Mouse (Mus musculus): ENCODE results near the gene Gipc1. TPM values are rescaled to one million over a fixed set of nuclear protein-coding genes. Genes with fewer than 3 reads are reported as not detected.
A peak's percentile ranks its signal among the peaks of the same experiment; 100 is the strongest.

Gipc1 gene
- 10 to 100 TPM; 52.1 to 59.2 TPM for total RNA-seq (2021)
- long read RNA-seq, transcript Gipc1-201 (7 exons, 1,522 nt) = major isoform, 95 of 124 reads
- long read RNA-seq, partial matches to known transcripts = 23 of 124 reads
- long read RNA-seq, other reads (novel, unspliced or antisense) = 6 of 124 reads

DNA sequence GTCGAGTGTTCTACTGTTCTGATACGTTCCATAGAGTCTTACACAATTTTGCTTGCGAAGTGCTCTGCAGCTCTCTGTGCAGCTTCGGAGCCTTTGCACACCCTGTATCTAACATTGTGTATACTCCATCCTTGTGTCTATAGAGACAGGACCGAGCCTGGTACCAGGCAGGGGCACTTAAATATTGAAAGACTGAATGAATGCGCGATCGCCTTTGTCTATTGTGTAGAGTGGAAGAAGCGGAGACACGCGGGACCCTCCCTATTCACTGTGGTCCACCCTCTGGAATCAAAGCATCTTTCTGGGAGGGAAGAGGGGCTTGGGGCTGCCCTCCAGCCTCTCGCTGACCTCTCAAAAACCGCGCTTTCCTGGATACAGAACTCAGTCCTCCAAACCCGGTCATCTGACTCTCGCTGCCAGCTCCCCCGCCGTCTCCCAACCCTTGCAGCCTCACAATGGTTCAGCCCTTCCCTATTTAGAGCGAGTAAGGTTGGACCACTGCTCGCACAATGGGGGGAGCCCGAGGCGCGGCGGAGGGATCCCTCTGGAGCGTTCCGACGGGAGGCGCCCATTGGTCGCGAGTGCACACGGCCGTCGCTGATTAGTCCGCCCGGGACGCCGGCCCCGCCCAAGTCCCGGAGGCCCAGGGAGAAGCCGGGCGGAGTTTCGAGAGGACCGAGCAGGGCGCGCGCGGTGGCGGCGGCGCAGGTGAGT lies at the start of gene Gipc1:
Gipc1 (plus strand) TSS at position 648 of the 714 bp plus-strand sequence.
- peak; percentile 97 to 98 for DNase-seq (ENCODE audit: low spot score in 2 of 2)

DNA sequence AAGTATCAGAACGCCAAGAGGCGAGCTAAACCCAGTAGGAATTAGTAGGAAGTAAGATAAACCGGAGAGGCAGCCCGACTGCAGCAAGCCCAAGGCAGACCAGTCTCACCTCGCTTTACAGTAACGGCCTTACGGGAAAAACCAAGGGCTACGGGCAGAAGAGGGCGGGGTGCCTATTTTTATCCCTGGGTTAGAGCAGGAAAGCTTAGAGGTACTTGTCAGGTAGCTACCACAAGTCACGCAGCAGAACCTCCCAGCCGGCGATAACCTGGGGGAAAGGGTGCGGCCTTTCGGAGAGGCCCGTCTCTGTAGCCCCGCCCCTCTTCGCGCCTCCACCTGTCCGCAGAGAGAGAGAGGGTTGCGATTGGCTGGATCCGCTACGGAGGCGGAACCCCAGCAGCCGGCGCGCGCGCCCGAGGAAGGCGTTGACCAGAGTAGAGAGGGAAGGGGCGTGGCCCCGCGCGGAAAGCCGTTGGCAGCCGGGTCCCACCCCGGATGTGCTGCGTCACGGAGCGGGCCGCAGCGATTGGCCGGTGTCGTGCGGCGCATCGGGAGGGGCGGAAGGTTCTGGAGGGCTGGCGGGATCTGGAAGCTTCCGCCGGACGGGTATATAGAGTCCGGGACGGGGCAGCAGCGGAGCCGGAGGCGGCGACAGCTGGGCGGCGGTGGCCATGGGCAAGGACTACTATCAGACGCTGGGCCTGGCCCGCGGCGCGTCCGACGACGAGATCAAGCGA lies 44.6 kb upstream of the Gipc1 start, which contains the start of the genes Tecr and Dnajb1:
Tecr (minus strand) TSS at position 311 of the 737 bp plus-strand sequence.
Dnajb1 (plus strand) TSS at position 533 of the 737 bp plus-strand sequence.
- peak; percentile 99 for DNase-seq (ENCODE audit: low spot score in 2 of 2)

GRCm38 (mm10) chr8:83608398-83608829 lies 44.1 kb upstream of the Gipc1 start:
- peak; percentile 81 to 88 for DNase-seq (ENCODE audit: low spot score in 2 of 2)

GRCm38 (mm10) chr8:83609086-83609485 lies 43.4 kb upstream of the Gipc1 start:
- DNase-seq (ENCODE audit: low spot score in 2 of 2) = peak in 1 of 2 experiments; percentile 51

DNA sequence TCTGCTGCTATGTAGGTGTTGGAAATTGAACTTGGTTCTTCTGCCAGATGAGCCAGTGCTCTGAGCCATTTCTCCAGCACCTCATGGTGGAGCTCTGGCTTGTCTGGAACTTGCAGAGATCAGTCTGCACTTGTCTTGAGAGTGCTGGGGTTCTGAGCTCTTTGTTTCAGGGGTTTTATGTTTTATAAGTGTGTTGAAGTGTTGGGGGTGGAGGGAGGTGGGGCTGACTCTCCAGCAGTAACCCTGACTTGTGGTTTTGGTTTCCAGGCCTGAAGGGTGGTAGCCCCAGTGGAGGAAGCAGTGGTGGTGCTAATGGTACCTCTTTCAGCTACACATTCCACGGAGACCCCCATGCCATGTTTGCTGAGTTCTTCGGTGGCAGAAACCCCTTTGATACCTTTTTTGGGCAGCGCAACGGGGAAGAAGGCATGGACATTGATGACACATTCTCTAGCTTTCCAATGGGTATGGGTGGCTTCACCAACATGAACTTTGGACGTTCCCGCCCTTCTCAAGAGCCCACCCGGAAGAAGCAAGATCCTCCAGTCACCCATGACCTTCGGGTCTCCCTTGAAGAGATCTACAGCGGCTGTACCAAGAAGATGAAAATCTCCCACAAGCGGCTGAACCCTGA lies 42.8 kb upstream of the Gipc1 start:
- DNase-seq (ENCODE audit: low spot score in 2 of 2) = no peak

GRCm38 (mm10) chr8:83611921-83612320 lies 40.6 kb upstream of the Gipc1 start:
- DNase-seq (ENCODE audit: low spot score in 2 of 2) = no peak

DNA sequence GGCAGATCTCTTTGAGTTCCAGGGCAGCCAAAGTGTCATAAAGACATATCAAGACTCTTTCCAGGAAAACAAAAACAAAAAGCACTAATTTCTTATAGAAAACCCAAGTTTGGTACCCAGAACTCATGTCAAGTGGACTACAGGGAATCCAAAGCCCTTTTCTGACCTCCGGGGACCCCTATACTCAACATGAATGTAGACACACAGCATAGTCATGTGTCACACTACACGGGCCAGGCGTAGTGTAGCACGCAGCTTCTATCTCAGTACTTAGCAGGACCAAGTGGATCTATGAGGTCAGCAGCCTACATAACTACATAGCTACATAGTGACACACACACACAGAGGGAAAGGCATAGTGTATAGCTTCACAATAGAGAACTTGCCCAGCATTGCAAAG lies 38.8 kb upstream of the Gipc1 start:
- DNase-seq (ENCODE audit: low spot score in 2 of 2) = no peak

DNA sequence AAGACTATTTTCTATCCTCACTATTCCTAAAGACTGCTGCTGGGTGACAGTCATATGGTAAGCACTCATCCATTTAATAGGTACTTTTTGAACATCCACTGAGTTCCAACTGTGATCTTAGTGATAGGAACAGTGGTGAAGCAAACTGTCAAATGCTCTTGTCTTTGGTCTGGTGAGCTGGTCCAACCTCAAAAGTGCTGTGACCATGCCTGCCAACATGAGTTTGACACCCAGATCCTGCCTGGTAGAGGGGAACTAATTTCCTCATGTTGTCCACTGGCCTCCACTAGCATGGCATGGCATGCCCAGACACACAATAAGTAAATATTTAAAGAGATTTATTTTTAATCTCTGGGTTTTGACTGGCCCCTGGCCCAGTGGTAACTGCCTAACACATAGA lies 35.9 kb upstream of the Gipc1 start:
- DNase-seq (ENCODE audit: low spot score in 2 of 2) = no peak

GRCm38 (mm10) chr8:83617111-83617510 lies 35.4 kb upstream of the Gipc1 start:
- no peak for DNase-seq (ENCODE audit: low spot score in 2 of 2)

- DNase-seq (ENCODE audit: low spot score in 2 of 2) = no peak
Measured at GRCm38 (mm10) chr8:83618566-83618965, 33.9 kb upstream of the Gipc1 start.

DNA sequence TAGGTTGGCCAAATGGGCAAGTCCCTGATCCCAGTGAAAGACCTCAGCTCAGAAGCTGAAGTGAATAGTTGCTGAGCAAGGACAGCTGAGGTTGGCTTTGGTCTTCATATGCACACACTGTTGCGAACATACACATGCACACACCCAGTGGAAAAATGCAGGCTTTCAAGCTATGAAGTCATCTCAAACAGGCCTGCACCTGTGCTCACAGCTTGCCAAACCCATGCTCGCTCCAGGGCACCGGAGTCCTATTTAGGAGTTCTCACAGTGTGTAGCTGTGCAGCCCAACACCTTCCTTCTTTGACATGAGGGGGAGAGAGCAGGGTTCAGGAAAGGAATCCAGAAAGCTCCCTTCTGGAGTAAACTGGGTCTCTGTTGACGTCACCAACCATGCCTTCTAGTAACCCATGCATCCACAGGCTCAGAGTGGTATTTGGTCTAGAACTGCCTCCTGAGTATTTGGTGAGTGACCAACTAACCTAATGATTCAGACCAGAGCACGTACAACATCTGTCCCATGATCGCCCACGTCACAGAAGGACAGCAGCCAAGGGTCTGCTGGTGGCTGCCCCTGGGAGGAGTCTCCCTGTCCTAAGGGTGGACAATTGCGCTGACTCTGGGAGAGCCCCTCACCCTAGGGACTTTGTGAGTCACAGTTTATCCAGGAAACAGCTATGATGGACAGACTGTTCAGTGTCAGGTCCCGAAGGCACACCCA lies 32.8 kb upstream of the Gipc1 start:
- no peak for DNase-seq (ENCODE audit: low spot score in 2 of 2)

GRCm38 (mm10) chr8:83621691-83622388 lies 30.6 kb upstream of the Gipc1 start:
- no peak for DNase-seq (ENCODE audit: low spot score in 2 of 2)

DNA sequence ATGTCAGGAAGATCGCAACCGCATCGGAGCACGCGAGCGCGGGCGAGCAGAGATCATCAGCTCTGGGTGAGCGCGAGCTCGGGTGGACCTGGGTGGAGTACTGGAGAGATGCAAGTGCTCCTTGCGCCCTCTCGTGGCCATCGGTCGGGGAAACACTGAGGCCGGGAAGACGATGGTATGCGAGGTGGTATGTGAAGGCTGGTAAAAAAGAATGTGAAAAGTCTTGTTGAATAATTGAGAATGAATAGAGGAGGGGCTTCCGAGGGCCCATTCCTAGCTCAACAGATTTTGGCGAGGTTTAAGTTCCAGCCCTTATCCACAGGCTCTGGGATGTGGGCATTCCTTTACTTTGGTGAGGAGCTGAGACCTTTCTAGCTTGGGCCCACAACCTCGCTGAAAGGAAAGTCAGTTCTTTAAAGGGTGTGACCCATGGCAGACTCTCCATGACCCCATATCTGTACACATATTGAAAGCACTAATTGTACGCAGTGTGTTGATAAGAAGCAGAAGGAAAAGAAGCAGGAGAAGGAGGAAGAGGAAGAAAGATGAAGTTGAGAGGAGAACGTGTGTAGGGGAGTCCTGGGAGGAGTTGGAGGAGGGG lies 30.0 kb upstream of the Gipc1 start:
- peak; percentile 87 to 97 for DNase-seq (ENCODE audit: low spot score in 2 of 2)

- DNase-seq (ENCODE audit: low spot score in 2 of 2) = no peak
Measured at GRCm38 (mm10) chr8:83623549-83623948, 28.9 kb upstream of the Gipc1 start.

DNA sequence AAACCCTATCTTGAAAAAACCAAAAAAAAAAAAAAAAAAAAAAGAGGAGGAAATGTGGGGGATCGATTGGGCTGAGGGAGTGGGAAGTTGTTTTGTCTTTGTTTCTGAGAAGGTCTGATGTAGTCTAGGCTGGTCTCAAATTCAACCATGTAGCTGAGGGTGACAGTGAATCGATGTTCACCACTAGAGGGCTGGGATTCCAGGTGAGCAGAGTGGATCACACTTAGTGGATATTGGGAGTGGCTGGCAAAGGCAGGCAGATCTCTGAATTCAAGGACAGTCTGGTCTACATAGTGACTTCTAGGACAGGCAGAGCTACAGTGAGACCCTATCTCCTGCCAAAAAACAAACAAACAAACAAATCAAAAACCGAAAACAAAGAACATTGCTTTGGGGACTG lies 27.7 kb upstream of the Gipc1 start:
- no peak for DNase-seq (ENCODE audit: low spot score in 2 of 2)

DNA sequence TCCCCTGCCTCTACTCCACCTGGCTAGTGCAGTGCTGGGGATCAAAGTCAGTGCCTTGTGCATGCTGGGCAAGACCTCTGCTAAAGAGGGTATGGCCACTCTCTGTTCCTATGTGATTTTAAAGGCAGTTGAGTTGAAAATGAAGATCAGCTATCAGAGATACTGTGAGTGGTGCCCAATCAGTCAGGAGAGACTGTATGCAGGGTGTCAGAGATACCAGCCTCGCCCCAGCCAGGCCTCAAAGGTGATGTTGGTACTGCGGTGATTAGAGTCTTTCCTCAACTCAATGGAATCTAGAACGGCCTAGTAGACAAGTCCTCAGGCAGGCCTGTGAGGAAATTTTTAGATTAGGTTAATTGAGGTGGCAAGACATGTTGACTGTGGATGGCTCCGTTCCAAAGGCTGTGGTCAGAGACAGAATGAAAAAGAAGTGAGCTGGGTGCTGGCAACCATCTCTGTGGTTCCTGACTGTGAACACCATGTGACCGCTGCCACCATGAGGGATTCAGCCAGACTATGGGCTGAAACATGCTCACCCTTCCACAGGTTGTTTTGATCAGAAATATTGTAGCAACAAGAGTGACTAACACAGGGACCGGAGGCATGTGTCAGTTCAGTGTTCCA lies 26.7 kb upstream of the Gipc1 start:
- no peak for DNase-seq (ENCODE audit: low spot score in 2 of 2)

DNA sequence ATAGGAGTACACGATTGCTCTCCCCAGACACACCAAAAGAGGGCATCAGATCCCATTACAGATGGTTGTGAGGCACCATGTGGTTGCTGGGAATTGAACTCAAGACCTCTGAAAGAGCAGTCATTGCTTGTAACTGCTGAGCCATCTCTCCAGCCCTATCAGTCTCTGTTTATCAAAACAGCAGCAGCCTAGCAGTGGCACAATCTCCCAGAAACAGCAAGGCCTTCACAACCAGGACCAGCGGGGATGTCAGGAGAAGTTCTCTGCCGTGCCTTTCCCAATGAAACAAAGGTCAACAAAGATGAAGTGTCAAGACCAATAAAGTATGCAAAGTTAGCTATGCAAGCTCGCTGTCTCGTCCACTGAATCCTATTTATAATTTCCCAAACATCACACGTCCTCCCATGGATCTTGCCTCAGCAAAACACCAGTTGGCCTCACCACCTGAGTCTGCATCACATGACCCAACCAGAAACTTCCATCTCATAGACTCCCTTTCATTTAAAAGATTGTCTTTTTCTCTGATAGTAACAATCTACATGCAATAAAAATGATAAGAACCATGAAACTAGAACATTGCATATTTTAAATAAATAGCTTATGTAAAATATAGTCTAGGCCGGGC lies 20.3 kb upstream of the Gipc1 start:
- no peak for DNase-seq (ENCODE audit: low spot score in 2 of 2)

DNA sequence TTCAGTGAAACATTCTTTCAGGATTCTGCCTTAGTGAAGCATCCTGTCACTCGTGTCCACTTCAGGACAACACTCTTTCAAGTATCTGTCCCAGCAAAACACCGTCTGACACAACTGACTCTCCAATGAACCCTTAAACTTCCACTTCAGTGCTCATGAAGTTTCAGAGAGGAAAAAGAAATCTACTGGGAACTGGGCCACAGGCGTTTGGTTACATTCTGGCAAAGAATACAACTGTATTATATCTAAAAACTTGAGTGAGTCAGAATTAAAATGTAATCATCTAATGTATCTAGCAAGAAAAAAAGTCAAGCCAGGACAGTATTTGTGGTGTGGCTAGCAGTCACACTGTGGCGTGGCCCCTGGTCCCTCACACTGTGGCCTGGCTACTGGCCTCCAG lies 13.6 kb upstream of the Gipc1 start:
- DNase-seq (ENCODE audit: low spot score in 2 of 2) = no peak

- DNase-seq (ENCODE audit: low spot score in 2 of 2) = no peak
Measured at GRCm38 (mm10) chr8:83639649-83640048, 12.8 kb upstream of the Gipc1 start.
